Mouse (Mus musculus) neural tube, embryonic 11.5 days (tissue): ENCODE data around the gene Slc24a3. TPM values are rescaled to one million over a fixed set of nuclear protein-coding genes. Genes with fewer than 3 reads are reported as not detected.

Source experiments
- ATAC-seq: fragments of 200-750 bp; cut with Nextera tagmentation; 2 replicates; pipeline ENCODE4 v1.8.0; 2017; ENCODE audit warnings: moderate number of reproducible peaks, mild to moderate bottlenecking, moderate TSS enrichment, moderate library complexity; ENCODE audit not compliant: insufficient read depth, low FRiP score, low TSS enrichment
- DNase-seq: peaks from one replicate; pipeline ENCODE4 v3.0.0-alpha.2; 2015; ENCODE audit warnings: low spot score
- H3K27ac ChIP-seq: fragments of 300-500 bp; sonication (generic); 2 replicates; pipeline ENCODE4 v1.5.1; 2014; ENCODE audit warnings: low read depth, mild to moderate bottlenecking, low read length
- H3K27me3 ChIP-seq: fragments of 300-500 bp; sonication (generic); 2 replicates; pipeline ENCODE4 v1.6.1; 2014; ENCODE audit warnings: mild to moderate bottlenecking, low read length, mixed read lengths; ENCODE audit not compliant: control insufficient read depth, insufficient read depth
- H3K36me3 ChIP-seq: fragments of 300-500 bp; sonication (generic); 2 replicates; pipeline ENCODE4 v1.6.1; 2014; ENCODE audit warnings: mild to moderate bottlenecking, low read length, moderate library complexity, mixed read lengths; ENCODE audit not compliant: control insufficient read depth, insufficient read depth
- H3K4me1 ChIP-seq: fragments of 300-500 bp; sonication (generic); 2 replicates; pipeline ENCODE4 v1.6.1; 2014; ENCODE audit warnings: low read length, mixed read lengths; ENCODE audit not compliant: control insufficient read depth, insufficient read depth
- H3K4me2 ChIP-seq: fragments of 300-500 bp; sonication (generic); 2 replicates; pipeline ENCODE4 v1.6.1; 2014; ENCODE audit warnings: low read depth, mild to moderate bottlenecking, moderate library complexity
- H3K4me3 ChIP-seq: fragments of 300-500 bp; sonication (generic); 2 replicates; pipeline ENCODE4 v1.5.1; 2014; ENCODE audit warnings: low read depth, low read length
- H3K9ac ChIP-seq: fragments of 300-500 bp; sonication (generic); 2 replicates; pipeline ENCODE4 v1.6.1; 2014; ENCODE audit warnings: mild to moderate bottlenecking, low read length
- H3K9me3 ChIP-seq: fragments of 300-500 bp; sonication (generic); 2 replicates; pipeline ENCODE4 v1.6.1; 2016; ENCODE audit warnings: low read length; ENCODE audit not compliant: control insufficient read depth
- WGBS: fragments of 180-500 bp; shearing (Covaris S2); extraction: QIAGEN DNeasy Blood & Tissue Kit; methylation state at CpG from one replicate; pipeline ENCODE4 v1.1.7; 2014; 5-methylcytosine and 5-hydroxymethylcytosine counted together
- polyA plus RNA-seq: library from polyadenylated mRNA; unstranded; fragments of >200 nt; fragmentation: Nextera tagmentation; extraction: Ambion mirVana; gene quantifications from 2 replicates; pipeline ENCODE4 v1.2.1, GENCODE M21; 2014

The Slc24a3 gene
- polyA plus RNA-seq, 1 experiment from 2014 or later = 6.2 TPM

GRCm38 (mm10) chr2:145675756-145676543 is 508.4 kb downstream of the Slc24a3 start:
- no peaks in the 10 kb centered on the region for H3K36me3 ChIP-seq
- peak overlapping the region; percentile 57 for H3K4me3 ChIP-seq
- H3K9ac ChIP-seq = peak overlapping the region; percentile 63
- H3K4me1 ChIP-seq = no peaks in the 10 kb centered on the region
- ATAC-seq = peak; percentile 56
- H3K27me3 ChIP-seq = no peaks in the 10 kb centered on the region
- peak; percentile 23 for DNase-seq
- H3K4me2 ChIP-seq = peak overlapping the region; percentile 92
- H3K9me3 ChIP-seq = no peaks in the 10 kb centered on the region
- WGBS = 5% methylated on average over 27 of the region's 27 CpGs
- H3K27ac ChIP-seq = 0 out of 2 replicates have a peak overlapping the region, but pooled peaks have one; percentile 39

GRCm38 (mm10) chr2:145676544-145676925 is 509.0 kb downstream of the Slc24a3 start:
- H3K36me3 ChIP-seq = no peaks in the 10 kb centered on the region
- ATAC-seq = no peak
- H3K9ac ChIP-seq = no peak overlapping the region
- no peak overlapping the region for H3K4me3 ChIP-seq
- no peak overlapping the region; the same call in 1 of the 2 replicates for H3K4me2 ChIP-seq
- no peaks in the 10 kb centered on the region for H3K9me3 ChIP-seq
- H3K4me1 ChIP-seq = no peaks in the 10 kb centered on the region
- H3K27ac ChIP-seq = no peak overlapping the region
- 25% methylated on average over 3 of the region's 3 CpGs for WGBS
- DNase-seq = no peak
- H3K27me3 ChIP-seq = no peaks in the 10 kb centered on the region

DNA sequence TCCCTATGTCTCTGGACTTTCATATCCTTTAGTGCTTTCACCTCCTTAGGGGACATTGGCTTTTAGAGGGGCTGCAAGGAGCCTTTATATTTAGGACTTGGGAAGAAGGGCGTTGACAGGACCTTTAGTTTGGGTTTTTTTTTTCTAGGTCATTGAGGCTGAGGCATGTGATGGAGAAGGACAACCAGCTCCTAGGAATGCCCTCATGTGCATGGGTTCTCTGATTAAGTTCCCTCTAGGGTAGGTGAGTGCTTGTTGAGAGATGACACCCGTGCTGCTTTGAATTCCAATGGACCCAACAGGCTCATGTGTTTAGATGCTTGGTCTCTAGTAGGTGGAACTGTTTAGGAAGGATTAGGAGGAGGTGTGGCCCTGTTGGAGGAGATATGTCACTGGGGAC is 509.4 kb downstream of the Slc24a3 start:
- no peak for ATAC-seq
- Histone ChIP-seq H3K27me3 (no peaks in the 10 kb centered on the region), H3K36me3 (no peaks in the 10 kb centered on the region), H3K9me3 (no peaks in the 10 kb centered on the region), H3K4me3 (no peak overlapping the region), H3K4me2 (no peak overlapping the region), H3K4me1 (no peaks in the 10 kb centered on the region), H3K27ac (no peak overlapping the region), H3K9ac (no peak overlapping the region)
- WGBS = 66% methylated on average over 2 of the region's 2 CpGs
- no peak for DNase-seq

GRCm38 (mm10) chr2:145680141-145680540 is 512.6 kb downstream of the Slc24a3 start:
- Histone ChIP-seq H3K36me3 (no peaks in the 10 kb centered on the region), H3K4me3 (no peak overlapping the region), H3K27me3 (no peaks in the 10 kb centered on the region), H3K27ac (no peak overlapping the region), H3K9ac (no peak overlapping the region), H3K9me3 (no peaks in the 10 kb centered on the region), H3K4me2 (no peak overlapping the region), H3K4me1 (no peaks in the 10 kb centered on the region)
- 83% methylated on average over 2 of the region's 2 CpGs for WGBS
- no peak for ATAC-seq
- DNase-seq = no peak

GRCm38 (mm10) chr2:145680762-145681161 is 513.2 kb downstream of the Slc24a3 start:
- ATAC-seq (no peak), DNase-seq (no peak)
- no peak overlapping the region for H3K27ac ChIP-seq
- WGBS = 85% methylated on average over 9 of the region's 9 CpGs
- no peak overlapping the region for H3K4me3 ChIP-seq
- H3K4me2 ChIP-seq = no peak overlapping the region
- H3K9ac ChIP-seq = no peak overlapping the region
- H3K36me3 ChIP-seq = no peaks in the 10 kb centered on the region
- H3K27me3 ChIP-seq = no peaks in the 10 kb centered on the region
- no peaks in the 10 kb centered on the region for H3K9me3 ChIP-seq
- H3K4me1 ChIP-seq = no peaks in the 10 kb centered on the region

DNA sequence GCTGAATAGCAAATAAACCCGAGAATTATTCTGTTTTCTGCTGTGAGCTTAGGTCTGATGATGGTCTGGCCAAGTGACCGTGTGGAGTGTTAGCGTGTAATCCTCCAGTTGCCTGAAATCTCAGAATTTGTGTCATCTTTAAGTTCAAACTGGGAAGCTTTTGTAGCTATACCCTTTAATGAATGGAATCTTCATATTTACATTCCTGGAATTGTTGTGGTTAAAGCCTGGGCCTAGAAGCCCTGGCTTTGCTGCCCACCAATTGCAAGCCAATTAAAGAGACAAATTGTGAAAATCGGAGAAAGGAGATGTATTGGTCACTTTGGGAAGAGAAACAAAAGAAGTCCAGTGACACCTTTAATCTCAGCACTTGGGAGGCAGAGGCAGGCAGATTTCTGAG is 514.1 kb downstream of the Slc24a3 start:
- no peaks in the 10 kb centered on the region for H3K27me3 ChIP-seq
- ATAC-seq (no peak), DNase-seq (no peak)
- no peaks in the 10 kb centered on the region for H3K36me3 ChIP-seq
- no peaks in the 10 kb centered on the region for H3K9me3 ChIP-seq
- 87% methylated on average over 4 of the region's 4 CpGs for WGBS
- H3K27ac ChIP-seq = no peak overlapping the region
- no peak overlapping the region for H3K4me2 ChIP-seq
- no peaks in the 10 kb centered on the region for H3K4me1 ChIP-seq
- no peak overlapping the region for H3K9ac ChIP-seq
- no peak overlapping the region for H3K4me3 ChIP-seq

DNA sequence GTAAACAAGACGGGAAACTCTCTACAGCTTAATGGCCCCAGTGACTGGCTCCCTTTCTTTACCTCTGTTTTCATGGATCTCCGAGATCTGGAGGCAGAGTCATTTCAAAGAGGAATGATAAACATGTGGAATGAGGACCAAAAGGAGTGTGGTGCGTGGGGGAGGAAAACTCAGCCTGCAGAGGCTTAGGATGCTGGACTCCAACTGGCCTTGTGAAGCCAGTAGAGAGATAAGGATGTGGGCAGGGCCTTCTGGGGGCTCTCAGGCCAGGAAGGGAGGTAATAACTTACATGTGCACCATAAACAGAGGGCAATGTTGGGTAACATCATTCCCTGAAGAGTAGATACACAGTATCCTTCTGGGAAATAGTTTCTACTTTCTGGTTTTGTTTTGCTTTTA is 515.4 kb downstream of the Slc24a3 start:
- Histone ChIP-seq H3K9ac (no peak overlapping the region), H3K36me3 (no peaks in the 10 kb centered on the region), H3K4me3 (no peak overlapping the region), H3K9me3 (no peaks in the 10 kb centered on the region), H3K27ac (no peak overlapping the region), H3K4me2 (no peak overlapping the region), H3K4me1 (no peaks in the 10 kb centered on the region), H3K27me3 (no peaks in the 10 kb centered on the region)
- ATAC-seq (no peak), DNase-seq (no peak)
- WGBS = 57% methylated on average over 3 of the region's 3 CpGs

DNA sequence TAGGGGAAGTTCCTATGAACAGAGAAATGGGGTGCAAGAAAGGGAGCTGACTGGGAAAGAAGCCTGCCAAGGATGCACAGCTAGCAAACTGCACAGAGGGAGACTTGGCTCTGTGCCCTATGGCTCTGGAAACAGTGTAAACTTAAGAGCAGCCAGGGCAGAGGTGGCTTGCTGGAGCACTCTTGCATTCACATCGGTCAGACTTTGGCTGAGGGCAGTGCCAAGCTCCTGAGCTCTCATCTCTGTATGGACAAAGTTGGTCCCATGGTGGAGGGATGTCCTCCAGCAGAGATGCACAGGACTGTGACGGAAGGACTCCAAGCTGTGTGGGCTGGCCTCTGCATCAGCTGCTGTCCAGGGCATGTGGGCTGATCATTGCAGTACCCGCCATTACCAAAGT is 516.0 kb downstream of the Slc24a3 start:
- DNase-seq = no peak
- no peak overlapping the region for H3K27ac ChIP-seq
- H3K9ac ChIP-seq = no peak overlapping the region
- H3K27me3 ChIP-seq = no peaks in the 10 kb centered on the region
- no peaks in the 10 kb centered on the region for H3K36me3 ChIP-seq
- no peak for ATAC-seq
- H3K9me3 ChIP-seq = no peaks in the 10 kb centered on the region
- H3K4me1 ChIP-seq = no peaks in the 10 kb centered on the region
- H3K4me2 ChIP-seq = no peak overlapping the region
- 91% methylated on average over 3 of the region's 3 CpGs for WGBS
- H3K4me3 ChIP-seq = no peak overlapping the region

DNA sequence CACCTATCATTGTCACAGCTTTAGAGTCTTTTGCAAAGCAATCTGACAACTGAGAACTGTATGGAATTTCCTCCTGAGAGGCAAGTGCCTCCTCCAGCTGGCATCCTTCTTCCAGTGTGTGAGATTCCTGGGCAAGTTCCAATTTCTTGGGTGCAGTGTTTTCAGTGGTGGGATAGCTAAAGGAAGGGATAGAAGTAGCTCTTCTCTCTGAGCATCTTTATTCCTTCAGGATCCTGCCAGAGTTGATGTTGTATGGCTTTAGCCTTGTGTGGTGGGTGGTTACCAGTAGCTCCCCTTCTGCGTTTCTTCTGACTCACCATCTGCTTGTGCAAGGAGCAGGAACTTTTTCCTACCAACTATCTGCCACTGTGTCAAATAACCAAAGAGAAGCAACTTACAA is 516.6 kb downstream of the Slc24a3 start:
- Histone ChIP-seq H3K36me3 (no peaks in the 10 kb centered on the region), H3K4me1 (no peaks in the 10 kb centered on the region), H3K4me2 (no peak overlapping the region), H3K27ac (no peak overlapping the region), H3K9ac (no peak overlapping the region), H3K27me3 (no peaks in the 10 kb centered on the region), H3K4me3 (no peak overlapping the region), H3K9me3 (no peaks in the 10 kb centered on the region)
- WGBS = 100% methylated on average over 1 of the region's 1 CpGs
- ATAC-seq (no peak), DNase-seq (no peak)
